Mouse (Mus musculus): ENCODE measurements around the gene Gadd45g. TPM values are rescaled to one million over a fixed set of nuclear protein-coding genes. Genes with fewer than 3 reads are reported as not detected.
A peak's percentile ranks its signal among the peaks of the same experiment; 100 is the strongest.

Gadd45g gene
- polyA plus RNA-seq, 1 experiment from 2014 or later, result 132 TPM

DNA sequence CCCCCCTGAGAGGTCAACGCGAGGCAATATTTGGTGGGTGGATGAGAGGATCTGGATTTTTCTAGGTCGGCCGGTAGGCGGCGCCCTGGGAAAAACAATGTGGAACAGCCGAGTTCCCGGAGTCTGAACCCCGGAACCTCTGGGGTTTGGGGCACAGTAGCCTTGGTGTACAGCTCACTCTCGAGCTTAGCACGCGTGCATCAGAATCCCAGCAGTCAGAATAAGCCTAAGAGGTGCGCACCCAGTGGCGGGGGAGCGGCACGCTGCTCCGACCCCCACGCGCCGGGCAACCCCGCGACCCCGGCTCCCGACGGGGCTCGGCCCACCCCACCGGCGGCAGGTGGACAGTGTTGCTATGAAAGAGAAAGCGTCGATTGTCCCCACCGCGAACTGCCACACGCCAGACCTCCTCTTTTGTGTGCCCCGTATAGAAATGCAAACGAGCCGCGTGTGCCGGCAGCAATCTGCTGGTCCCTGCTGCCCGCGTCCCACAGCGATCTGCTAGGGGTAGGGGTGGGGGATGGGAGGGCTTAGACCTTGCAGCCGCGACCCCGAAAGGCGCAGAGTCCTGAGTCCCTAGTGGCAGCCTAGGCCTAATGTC is 787 bp upstream of the Gadd45g start:
- Histone ChIP-seq H3K4me3 (ENCODE audit: low read depth, low read length) (peak overlapping the region; percentile 69), H3K36me3 (ENCODE audit: control insufficient read depth, insufficient read depth, low read length) (no peaks in the 10 kb centered on the region), H3K27me3 (replicated peaks; ENCODE audit: control insufficient read depth, insufficient read depth, low read length) (peaks cover 14% of the 10 kb centered on the region), H3K27ac (ENCODE audit: low read depth, low read length) (peak overlapping the region; percentile 97), H3K4me1 (ENCODE audit: control insufficient read depth, insufficient read depth, low read length) (peaks cover 29% of the 10 kb centered on the region), H3K9me3 (replicated peaks; ENCODE audit: control insufficient read depth, low read length) (no peaks in the 10 kb centered on the region), H3K4me2 (ENCODE audit: low read length) (peak overlapping the region; percentile 87), H3K9ac (ENCODE audit: low read length) (peak overlapping the region; percentile 68)
- 0% methylated on average over 40 of the region's 45 CpGs for WGBS
- ATAC-seq, result peak; percentile 71
- peak; percentile 93 for DNase-seq (ENCODE audit: low spot score)

DNA sequence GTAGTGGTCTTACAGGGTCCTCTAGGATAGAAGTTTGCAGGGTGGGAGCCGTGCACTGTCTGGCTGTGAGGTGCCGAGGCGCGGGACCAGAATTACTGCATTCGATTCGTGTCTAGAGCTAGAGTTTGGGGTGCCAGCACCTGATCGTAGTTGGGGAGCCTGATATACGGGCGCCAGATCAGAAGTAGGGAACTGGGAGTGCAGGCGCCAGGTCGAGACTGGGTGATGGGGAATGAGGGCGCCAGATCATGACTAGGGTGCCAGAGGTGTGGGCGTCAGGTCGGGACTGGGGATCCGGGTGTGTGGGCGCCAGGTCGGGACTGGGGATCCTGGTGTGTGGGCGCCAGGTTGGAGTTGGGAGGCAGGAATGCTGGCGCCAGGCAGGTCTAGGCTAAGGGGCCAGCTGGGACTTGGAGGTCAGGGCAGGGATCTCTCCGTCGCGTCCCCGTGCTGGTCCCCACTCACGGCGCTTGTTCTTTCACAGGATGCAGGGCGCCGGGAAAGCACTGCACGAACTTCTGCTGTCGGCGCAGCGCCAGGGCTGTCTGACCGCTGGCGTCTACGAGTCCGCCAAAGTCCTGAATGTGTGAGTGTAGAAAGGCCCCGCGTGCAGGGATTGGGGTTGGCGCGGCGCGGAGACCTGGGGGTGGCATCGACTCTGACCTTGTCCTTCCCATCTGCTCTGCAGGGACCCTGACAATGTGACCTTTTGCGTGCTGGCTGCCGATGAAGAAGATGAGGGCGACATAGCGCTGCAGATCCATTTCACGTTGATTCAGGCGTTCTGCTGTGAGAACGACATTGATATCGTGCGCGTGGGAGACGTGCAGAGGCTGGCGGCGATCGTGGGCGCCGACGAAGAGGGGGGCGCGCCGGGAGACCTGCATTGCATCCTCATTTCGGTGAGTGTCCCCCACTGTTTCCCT is 653 bp downstream of the Gadd45g start:
- peaks cover 11% of the 10 kb centered on the region for H3K27me3 ChIP-seq (replicated peaks; ENCODE audit: control insufficient read depth, insufficient read depth, low read length)
- H3K36me3 ChIP-seq (ENCODE audit: control insufficient read depth, insufficient read depth, low read length), result no peaks in the 10 kb centered on the region
- H3K4me1 ChIP-seq (ENCODE audit: control insufficient read depth, insufficient read depth, low read length), result peaks cover 20% of the 10 kb centered on the region
- peak; percentile 13 for ATAC-seq
- WGBS, result under 1% methylated on average over 63 of the region's 63 CpGs
- peak; percentile 64 for DNase-seq (ENCODE audit: low spot score)
- H3K4me2 ChIP-seq (ENCODE audit: low read length), result peak overlapping the region; percentile 87
- peak overlapping the region; percentile 79 for H3K9ac ChIP-seq (ENCODE audit: low read length)
- H3K4me3 ChIP-seq (ENCODE audit: low read depth, low read length), result peak overlapping the region; percentile 69
- peak overlapping the region; percentile 89 for H3K27ac ChIP-seq (ENCODE audit: low read depth, low read length)
- H3K9me3 ChIP-seq (replicated peaks; ENCODE audit: control insufficient read depth, low read length), result no peaks in the 10 kb centered on the region

DNA sequence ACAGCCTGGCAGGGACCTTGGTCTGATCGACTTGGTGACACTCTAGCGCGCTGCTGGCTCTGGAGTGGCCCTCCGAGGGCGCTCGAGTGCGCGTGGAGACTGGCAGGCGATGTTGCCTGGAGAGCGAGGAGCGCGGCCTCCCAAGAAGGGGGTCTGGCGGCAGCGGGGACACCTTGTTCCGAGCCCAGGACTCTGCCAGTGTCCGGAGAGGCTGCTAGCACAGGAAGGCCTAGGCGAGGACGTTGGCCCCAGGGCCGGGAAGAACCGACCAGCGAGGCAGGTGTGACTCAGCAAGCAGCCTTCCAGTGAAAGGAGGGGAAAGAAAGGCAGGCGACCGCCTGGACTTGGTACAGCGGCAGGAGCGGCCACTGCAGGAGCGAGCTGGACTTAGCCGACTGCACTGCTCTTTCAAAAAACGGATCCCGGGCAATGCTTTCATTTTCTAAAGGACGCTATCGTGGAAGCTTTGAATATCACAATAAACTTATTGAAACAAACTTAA is 1.6 kb downstream of the Gadd45g start:
- Histone ChIP-seq H3K4me1 (ENCODE audit: control insufficient read depth, insufficient read depth, low read length) (peaks cover 15% of the 10 kb centered on the region), H3K36me3 (ENCODE audit: control insufficient read depth, insufficient read depth, low read length) (no peaks in the 10 kb centered on the region), H3K4me3 (ENCODE audit: low read depth, low read length) (peak overlapping the region; percentile 69), H3K4me2 (ENCODE audit: low read length) (peak overlapping the region; percentile 87), H3K27ac (ENCODE audit: low read depth, low read length) (peak overlapping the region; percentile 89), H3K9ac (ENCODE audit: low read length) (peak overlapping the region; percentile 79), H3K9me3 (replicated peaks; ENCODE audit: control insufficient read depth, low read length) (no peaks in the 10 kb centered on the region), H3K27me3 (replicated peaks; ENCODE audit: control insufficient read depth, insufficient read depth, low read length) (peaks cover 11% of the 10 kb centered on the region)
- ATAC-seq (no peak), DNase-seq (ENCODE audit: low spot score) (peak; percentile 79)
- WGBS, result under 1% methylated on average over 31 of the region's 31 CpGs

DNA sequence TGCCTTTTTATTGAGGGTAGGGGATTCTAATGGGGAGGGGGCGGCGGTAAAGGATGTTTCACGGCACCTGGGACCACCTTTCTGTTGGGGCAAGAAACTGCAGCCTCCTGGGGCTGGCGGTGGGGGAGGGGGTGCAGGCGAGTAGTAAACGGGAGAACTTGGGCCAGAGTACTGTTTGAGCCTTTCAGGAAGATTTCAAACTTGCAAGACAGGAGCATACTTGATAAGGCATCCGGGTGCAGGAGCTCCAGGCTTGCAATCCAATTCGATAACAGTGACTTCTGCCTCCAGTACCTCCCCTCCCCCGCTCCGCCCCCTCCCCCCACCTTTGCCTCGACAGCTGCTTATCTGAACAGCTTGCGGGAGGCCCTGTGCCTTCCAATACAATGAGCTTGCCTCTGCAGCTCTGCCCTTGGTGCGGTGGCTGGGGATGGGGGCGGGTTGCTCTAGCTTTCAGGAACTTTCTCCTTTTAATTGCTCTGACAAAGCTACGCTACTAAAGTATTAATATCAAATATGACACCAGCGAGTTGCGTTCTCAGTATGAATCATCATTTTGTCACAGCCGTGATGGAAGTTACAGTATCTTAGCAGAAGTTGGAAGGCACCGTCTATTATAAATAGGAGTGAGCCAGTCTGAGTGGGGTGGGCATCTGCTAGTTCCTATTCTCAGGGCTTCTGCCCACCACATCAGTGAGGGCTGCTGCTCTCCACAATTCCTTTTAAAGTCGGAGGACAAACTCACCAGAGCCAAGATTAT is 2.2 kb downstream of the Gadd45g start:
- Histone ChIP-seq H3K9ac (ENCODE audit: low read length) (peak overlapping the region; percentile 79), H3K36me3 (ENCODE audit: control insufficient read depth, insufficient read depth, low read length) (no peaks in the 10 kb centered on the region), H3K27ac (ENCODE audit: low read depth, low read length) (peak overlapping the region; percentile 89), H3K4me3 (ENCODE audit: low read depth, low read length) (peak overlapping the region; percentile 69), H3K4me2 (ENCODE audit: low read length) (peak overlapping the region; percentile 87), H3K27me3 (replicated peaks; ENCODE audit: control insufficient read depth, insufficient read depth, low read length) (peaks cover 5% of the 10 kb centered on the region; the same call in 1 of the 2 replicates), H3K4me1 (ENCODE audit: control insufficient read depth, insufficient read depth, low read length) (peaks cover 17% of the 10 kb centered on the region), H3K9me3 (replicated peaks; ENCODE audit: control insufficient read depth, low read length) (no peaks in the 10 kb centered on the region)
- DNase-seq (ENCODE audit: low spot score) (peak; percentile 70), ATAC-seq (peak; percentile 22; the same call in 1 of the 2 replicates)
- WGBS, result under 1% methylated on average over 20 of the region's 20 CpGs

DNA sequence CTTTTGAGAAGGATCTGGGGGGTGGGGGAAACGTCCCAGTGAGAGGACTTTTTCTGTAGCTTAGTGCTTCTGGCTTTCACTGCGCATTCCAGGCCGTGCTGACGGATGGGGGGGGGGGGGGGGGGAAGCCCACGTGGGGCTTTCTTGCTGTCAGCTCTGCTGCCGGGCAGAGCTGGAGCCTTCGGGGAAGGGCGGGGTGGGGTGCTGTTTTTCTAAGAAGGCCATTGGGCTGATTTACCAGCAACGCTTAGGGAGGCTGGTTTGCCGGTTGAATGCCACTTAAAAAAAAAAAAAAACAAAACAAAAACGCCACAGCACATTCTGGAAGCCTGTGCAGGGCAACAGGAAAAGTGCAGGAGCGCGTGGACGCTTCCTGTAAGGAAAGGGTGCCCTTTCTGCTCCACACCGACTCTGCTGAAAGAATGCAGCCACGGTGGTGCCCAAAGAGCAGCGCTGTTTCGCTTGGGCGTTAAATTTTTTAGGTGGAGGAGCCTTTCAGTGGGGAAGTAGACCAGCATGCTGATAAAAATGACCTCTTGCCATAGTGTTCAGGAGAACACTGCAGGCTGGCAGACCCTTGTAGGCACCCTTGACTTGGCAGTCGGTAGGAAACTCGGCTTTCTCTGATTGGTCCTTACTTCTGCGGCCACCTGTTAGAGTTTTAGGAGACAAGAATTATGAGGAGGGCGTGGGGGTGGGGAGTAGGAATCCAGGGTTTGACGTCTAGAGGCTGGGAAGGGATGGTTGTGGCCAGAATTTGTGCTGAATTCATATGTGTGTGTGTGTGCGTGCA is 3.0 kb downstream of the Gadd45g start:
- Histone ChIP-seq H3K9me3 (replicated peaks; ENCODE audit: control insufficient read depth, low read length) (no peaks in the 10 kb centered on the region), H3K9ac (ENCODE audit: low read length) (peak overlapping the region; percentile 1), H3K36me3 (ENCODE audit: control insufficient read depth, insufficient read depth, low read length) (no peaks in the 10 kb centered on the region), H3K27ac (ENCODE audit: low read depth, low read length) (peak overlapping the region; percentile 89), H3K4me2 (ENCODE audit: low read length) (peak overlapping the region; percentile 87), H3K27me3 (replicated peaks; ENCODE audit: control insufficient read depth, insufficient read depth, low read length) (0 out of 2 replicates have a peak, but pooled peaks cover 1% of the 10 kb centered on the region), H3K4me1 (ENCODE audit: control insufficient read depth, insufficient read depth, low read length) (peaks cover 17% of the 10 kb centered on the region), H3K4me3 (ENCODE audit: low read depth, low read length) (peak overlapping the region; percentile 69)
- DNase-seq (ENCODE audit: low spot score) (peak; percentile 74), ATAC-seq (peak; percentile 9; the same call in 1 of the 2 replicates)
- WGBS, result 5% methylated on average over 24 of the region's 25 CpGs

DNA sequence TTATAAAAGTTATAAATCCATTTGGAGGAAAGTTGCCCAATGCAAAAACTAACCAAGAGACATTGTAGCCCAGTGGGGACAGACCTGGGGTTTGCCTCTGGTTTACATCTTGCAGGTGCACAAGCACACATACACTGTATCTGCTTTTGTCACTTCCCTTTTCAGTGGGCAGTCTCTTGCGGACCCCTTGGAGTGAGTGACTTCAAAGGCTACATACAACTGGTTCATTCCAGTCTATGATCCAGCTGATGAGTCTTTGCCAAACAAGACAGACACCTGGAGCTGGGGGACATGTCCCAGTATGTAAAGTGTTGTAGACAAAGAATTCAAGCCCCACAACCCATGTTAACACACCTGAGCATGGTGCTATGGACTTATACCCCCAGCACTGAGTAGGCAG is 4.1 kb downstream of the Gadd45g start:
- Histone ChIP-seq H3K4me3 (ENCODE audit: low read depth, low read length) (no peak overlapping the region), H3K4me2 (ENCODE audit: low read length) (no peak overlapping the region), H3K9me3 (replicated peaks; ENCODE audit: control insufficient read depth, low read length) (no peaks in the 10 kb centered on the region), H3K9ac (ENCODE audit: low read length) (no peak overlapping the region), H3K4me1 (ENCODE audit: control insufficient read depth, insufficient read depth, low read length) (peaks cover 13% of the 10 kb centered on the region), H3K27me3 (replicated peaks; ENCODE audit: control insufficient read depth, insufficient read depth, low read length) (0 out of 2 replicates have a peak, but pooled peaks cover 3% of the 10 kb centered on the region), H3K27ac (ENCODE audit: low read depth, low read length) (no peak overlapping the region), H3K36me3 (ENCODE audit: control insufficient read depth, insufficient read depth, low read length) (no peaks in the 10 kb centered on the region)
- ATAC-seq (no peak), DNase-seq (ENCODE audit: low spot score) (no peak)
- 40% methylated on average over 1 of the region's 1 CpGs for WGBS

DNA sequence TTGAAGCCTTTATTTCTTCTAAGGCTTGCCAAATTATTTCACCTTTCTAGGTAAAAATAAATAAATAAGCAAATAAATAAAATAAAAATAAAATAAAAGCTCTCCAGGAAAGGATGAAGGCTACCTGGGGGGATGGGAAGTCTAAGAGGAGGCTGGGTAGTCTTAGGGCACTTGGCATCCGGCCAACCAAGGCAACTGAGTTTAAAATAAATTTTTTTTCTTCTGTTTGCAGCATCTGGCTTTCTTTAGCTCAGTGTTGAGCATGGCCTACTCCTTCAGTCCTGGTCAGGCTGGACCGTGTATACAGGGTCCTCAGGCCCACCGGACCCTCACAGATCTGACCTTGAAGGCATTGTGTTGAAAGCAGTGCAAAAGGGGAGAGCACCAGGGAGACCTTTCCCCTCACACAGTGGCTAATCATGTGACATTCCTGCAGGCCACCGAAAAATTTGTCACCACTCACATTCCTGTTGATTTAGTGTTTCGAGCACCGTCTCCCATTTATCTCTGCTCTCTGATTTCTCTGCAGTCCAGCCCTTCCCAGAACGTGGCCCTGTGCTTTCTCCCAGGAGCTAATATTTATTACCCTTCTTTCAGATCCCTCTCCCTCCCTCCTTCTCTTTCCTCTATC is 6.2 kb downstream of the Gadd45g start:
- 34% methylated on average over 7 of the region's 7 CpGs for WGBS
- Histone ChIP-seq H3K4me2 (ENCODE audit: low read length) (no peak overlapping the region), H3K27ac (ENCODE audit: low read depth, low read length) (no peak overlapping the region), H3K27me3 (replicated peaks; ENCODE audit: control insufficient read depth, insufficient read depth, low read length) (0 out of 2 replicates have a peak, but pooled peaks cover 3% of the 10 kb centered on the region), H3K36me3 (ENCODE audit: control insufficient read depth, insufficient read depth, low read length) (no peaks in the 10 kb centered on the region), H3K4me3 (ENCODE audit: low read depth, low read length) (no peak overlapping the region), H3K9me3 (replicated peaks; ENCODE audit: control insufficient read depth, low read length) (no peaks in the 10 kb centered on the region), H3K4me1 (ENCODE audit: control insufficient read depth, insufficient read depth, low read length) (peaks cover 13% of the 10 kb centered on the region), H3K9ac (ENCODE audit: low read length) (no peak overlapping the region)
- ATAC-seq, result no peak
- DNase-seq (ENCODE audit: low spot score), result no peak
